Mouse (Mus musculus) macrophage (primary cell): ENCODE results near the gene Itga2. TPM values are rescaled to one million over a fixed set of nuclear protein-coding genes. Genes with fewer than 3 reads are reported as not detected.

Experiments
- H3K27ac ChIP-seq: fragments of 350-480 bp; formaldehyde crosslinking; 2 replicates; pipeline ENCODE4 v1.9.0; 2021
- H3K36me3 ChIP-seq: fragments of 350-480 bp; formaldehyde crosslinking; 2 replicates; pipeline ENCODE4 v1.9.0; 2021; ENCODE audit errors: inconsistent target
- H3K4me3 ChIP-seq: fragments of 350-480 bp; formaldehyde crosslinking; 2 replicates; pipeline ENCODE4 v1.9.0; 2021; ENCODE audit errors: inconsistent target
- H3K79me2 ChIP-seq: fragments of 350-480 bp; formaldehyde crosslinking; 2 replicates; pipeline ENCODE4 v1.9.0; 2021; ENCODE audit errors: inconsistent target
- WGBS: methylation state at CpG from one replicate; pipeline ENCODE4 v1.1.7; 2026; ENCODE audit warnings: inconsistent platforms; ENCODE audit not compliant: missing documents; 5-methylcytosine and 5-hydroxymethylcytosine counted together
- polyA plus RNA-seq: library from polyadenylated mRNA; stranded (reverse); fragments of 250-400 nt; gene quantifications from 3 replicates; pipeline ENCODE4 v1.2.4, GENCODE M21; 2018; ENCODE audit warnings: inconsistent platforms

Itga2 gene
- polyA plus RNA-seq, 1 experiment from 2014 or later: 0.09 TPM

DNA sequence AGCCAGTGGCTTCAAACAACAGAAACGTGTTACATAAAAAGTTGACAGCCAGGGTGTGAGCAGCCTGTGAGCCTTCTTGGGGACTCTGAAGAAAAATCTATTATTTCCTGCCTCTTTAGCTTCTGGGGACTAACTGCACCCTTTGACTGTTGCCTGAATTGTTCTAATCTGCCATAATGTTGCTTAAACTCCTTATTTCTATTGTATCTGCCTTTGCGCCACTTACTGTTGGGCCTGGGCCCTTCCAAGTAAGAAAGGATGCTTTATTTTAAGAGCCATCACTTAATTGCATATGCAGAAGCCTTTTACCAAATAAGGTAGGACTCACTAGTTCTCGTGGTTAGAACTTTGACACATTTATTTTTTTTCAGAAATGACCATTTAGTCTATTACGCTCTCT is 24.0 kb downstream of the Itga2 start:
- Histone ChIP-seq H3K79me2 (no peaks in the 10 kb centered on the region), H3K4me3 (no peak overlapping the region), H3K36me3 (no peaks in the 10 kb centered on the region), H3K27ac (no peak overlapping the region)
- WGBS: 87% methylated on average over 4 of the region's 4 CpGs

DNA sequence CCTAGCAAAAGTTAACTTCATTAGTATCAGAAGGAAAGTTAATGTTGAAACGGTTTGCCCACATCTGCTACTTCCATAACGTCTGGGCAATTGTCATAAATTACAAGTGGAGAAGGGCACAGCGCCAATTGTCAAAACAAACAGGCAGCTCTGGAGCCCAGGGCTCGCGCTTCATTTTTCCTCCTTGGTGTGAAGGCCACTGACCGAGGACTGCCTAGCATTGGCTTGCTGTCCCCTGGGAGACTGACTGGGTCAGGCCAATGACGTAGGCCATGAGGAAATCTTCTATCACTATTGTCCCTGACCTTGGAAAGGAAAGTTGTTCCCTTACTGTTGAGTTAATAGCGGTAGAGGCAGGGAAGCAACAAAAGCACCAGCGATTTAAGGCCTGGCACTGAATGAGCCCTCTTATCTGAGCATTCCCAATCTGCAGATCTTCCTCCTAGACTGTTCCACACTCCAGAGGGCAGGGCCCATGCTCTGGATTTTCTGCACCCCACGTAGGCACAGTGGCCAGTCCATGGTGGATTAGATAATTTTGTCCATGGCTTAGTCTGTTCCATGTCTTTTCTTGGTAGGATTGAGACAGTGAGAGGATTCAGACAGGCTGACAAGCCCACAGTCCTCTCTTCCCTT is 35.0 kb downstream of the Itga2 start:
- Histone ChIP-seq H3K36me3 (no peaks in the 10 kb centered on the region), H3K4me3 (no peak overlapping the region), H3K79me2 (no peaks in the 10 kb centered on the region), H3K27ac (no peak overlapping the region)
- WGBS: 69% methylated on average over 10 of the region's 10 CpGs

- Histone ChIP-seq H3K36me3 (no peaks in the 10 kb centered on the region), H3K79me2 (no peaks in the 10 kb centered on the region), H3K27ac (no peak overlapping the region), H3K4me3 (no peak overlapping the region)
- WGBS: 13% methylated on average over 7 of the region's 7 CpGs
These were observed 36.0 kb downstream of the Itga2 start for GRCm38 (mm10) chr13:114895896-114896295.

GRCm38 (mm10) chr13:114894718-114895117 is 37.2 kb downstream of the Itga2 start:
- Histone ChIP-seq H3K27ac (no peak overlapping the region), H3K4me3 (no peak overlapping the region), H3K36me3 (no peaks in the 10 kb centered on the region)

DNA sequence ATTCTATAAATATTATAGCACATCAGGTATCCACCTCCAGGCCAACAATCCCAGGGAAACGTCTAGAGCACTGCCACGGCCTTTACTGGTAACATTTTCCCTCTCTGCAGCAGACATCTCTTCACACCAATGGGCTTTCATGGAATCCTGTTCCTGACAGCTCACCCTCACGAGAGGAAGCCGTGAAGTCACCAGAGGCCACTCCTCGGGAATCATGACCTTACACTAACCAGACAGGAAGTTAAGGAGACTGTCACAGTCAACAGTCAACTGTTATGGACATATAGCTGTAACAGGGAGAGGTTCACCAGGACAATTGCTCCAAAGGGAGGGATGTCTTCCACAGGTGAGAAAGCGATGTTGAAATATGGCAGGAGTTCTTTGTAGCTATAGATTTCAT is 40.2 kb downstream of the Itga2 start:
- 85% methylated on average over 6 of the region's 6 CpGs for WGBS
- H3K79me2 ChIP-seq: no peaks in the 10 kb centered on the region
- H3K36me3 ChIP-seq: no peaks in the 10 kb centered on the region
- H3K27ac ChIP-seq: no peak overlapping the region
- no peak overlapping the region for H3K4me3 ChIP-seq

More at GRCm38 (mm10) chr13:114894718-114895117, 37.2 kb downstream of the Itga2 start:
- H3K79me2 ChIP-seq: no peaks in the 10 kb centered on the region

DNA sequence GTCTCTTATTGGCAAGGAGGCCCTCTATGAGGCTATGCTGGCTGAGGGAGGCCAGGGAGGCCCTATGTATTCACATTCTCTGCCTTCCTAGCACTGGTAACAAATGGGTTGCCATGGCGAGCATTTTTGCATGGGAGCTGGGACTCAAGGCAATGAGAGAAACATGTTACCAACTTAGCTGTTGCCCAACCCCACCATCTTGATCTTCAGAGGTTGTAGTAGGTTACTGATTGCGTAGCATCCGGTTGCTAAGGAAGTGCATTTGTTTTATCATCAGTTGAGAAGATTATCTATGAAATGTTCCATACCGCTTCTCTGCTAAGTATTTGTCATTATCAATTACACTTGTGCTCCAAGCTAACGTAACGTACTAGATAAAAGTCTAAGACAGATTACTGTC is 44.2 kb downstream of the Itga2 start:
- Histone ChIP-seq H3K79me2 (no peaks in the 10 kb centered on the region), H3K36me3 (no peaks in the 10 kb centered on the region), H3K27ac (peak overlapping the region; percentile 22), H3K4me3 (no peak overlapping the region)
- WGBS: 81% methylated on average over 6 of the region's 6 CpGs

GRCm38 (mm10) chr13:114887293-114887692 is 44.6 kb downstream of the Itga2 start:
- H3K4me3 ChIP-seq: no peak overlapping the region
- no peaks in the 10 kb centered on the region for H3K79me2 ChIP-seq
- H3K27ac ChIP-seq: peak overlapping the region; percentile 22
- H3K36me3 ChIP-seq: no peaks in the 10 kb centered on the region
- 57% methylated on average over 4 of the region's 4 CpGs for WGBS

DNA sequence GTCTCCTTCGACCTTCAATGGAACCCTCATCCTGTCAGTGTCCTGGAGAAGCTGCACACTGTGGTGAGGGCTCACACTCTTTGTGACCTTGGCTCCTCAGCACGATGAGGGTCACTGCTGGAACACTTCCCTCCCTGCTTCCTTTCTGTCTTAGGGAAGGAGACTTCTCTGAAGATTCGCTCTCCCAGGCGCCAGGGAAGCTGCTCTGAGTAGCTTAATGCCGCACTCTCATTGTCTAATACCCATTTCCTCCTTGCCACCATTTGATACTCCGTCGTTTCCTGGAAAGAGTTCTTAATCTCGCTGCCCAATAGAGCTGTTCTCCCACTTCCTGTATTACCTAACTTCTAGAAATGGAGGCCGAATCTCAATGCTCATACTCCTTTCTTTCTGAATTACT is 46.7 kb downstream of the Itga2 start:
- Histone ChIP-seq H3K36me3 (no peaks in the 10 kb centered on the region), H3K4me3 (no peak overlapping the region), H3K79me2 (no peaks in the 10 kb centered on the region), H3K27ac (no peak overlapping the region)
- WGBS: 45% methylated on average over 9 of the region's 9 CpGs

DNA sequence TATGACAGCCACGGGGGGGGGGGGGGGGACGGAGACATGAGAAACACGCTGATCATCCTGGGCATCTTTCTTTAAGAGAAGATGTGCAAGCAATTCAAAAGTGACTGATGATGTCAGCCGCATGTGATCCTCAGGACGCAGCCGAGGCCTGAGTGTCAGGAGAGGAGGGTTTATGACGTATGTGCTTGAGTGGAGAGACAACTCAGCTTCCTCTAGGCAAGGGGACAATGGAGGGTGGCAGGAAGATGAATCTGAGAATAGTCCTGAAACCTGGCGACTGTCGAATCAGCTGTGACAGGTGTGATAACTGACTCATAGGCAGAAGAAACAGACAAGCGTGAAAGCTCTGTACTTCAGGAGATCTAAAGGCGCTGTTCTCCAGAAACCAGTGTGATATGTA is 53.2 kb downstream of the Itga2 start:
- H3K27ac ChIP-seq: no peak overlapping the region
- H3K79me2 ChIP-seq: no peaks in the 10 kb centered on the region
- 92% methylated on average over 11 of the region's 11 CpGs for WGBS
- H3K4me3 ChIP-seq: no peak overlapping the region
- H3K36me3 ChIP-seq: no peaks in the 10 kb centered on the region

- H3K36me3 ChIP-seq: no peaks in the 10 kb centered on the region
- H3K79me2 ChIP-seq: no peaks in the 10 kb centered on the region
- no peak overlapping the region for H3K27ac ChIP-seq
- WGBS: 93% methylated on average over 2 of the region's 2 CpGs
- H3K4me3 ChIP-seq: no peak overlapping the region
These were observed 55.8 kb downstream of the Itga2 start for GRCm38 (mm10) chr13:114876005-114876520.

GRCm38 (mm10) chr13:114874738-114875137 is 57.2 kb downstream of the Itga2 start:
- Histone ChIP-seq H3K27ac (no peak overlapping the region), H3K36me3 (no peaks in the 10 kb centered on the region), H3K4me3 (no peak overlapping the region), H3K79me2 (no peaks in the 10 kb centered on the region)
- WGBS: 98% methylated on average over 6 of the region's 6 CpGs

DNA sequence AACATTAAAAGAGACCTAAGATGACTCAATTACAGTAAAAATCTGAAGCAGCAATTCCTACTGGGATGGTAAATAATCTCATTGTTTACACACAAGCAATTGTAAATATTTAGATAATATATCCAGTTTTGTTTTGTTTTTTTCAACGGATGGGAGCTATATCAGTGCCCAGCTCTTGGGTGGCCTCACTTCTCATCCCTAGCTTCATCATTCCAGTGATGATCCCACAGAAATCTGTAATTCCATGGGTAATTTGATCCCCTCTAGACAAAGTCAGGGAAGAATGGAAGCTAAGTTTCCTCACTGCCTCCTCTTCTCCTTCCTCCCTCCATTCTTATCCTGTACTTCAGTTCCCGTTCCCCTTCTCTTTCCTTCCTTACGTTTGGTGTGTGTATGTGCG is 74.4 kb downstream of the Itga2 start:
- Histone ChIP-seq H3K79me2 (no peaks in the 10 kb centered on the region), H3K27ac (no peak overlapping the region), H3K4me3 (no peak overlapping the region), H3K36me3 (no peaks in the 10 kb centered on the region)
- 87% methylated on average over 3 of the region's 4 CpGs for WGBS

- 82% methylated on average over 7 of the region's 7 CpGs for WGBS
- no peak overlapping the region for H3K27ac ChIP-seq
- H3K79me2 ChIP-seq: no peaks in the 10 kb centered on the region
- H3K36me3 ChIP-seq: no peaks in the 10 kb centered on the region
- no peak overlapping the region for H3K4me3 ChIP-seq
These were observed 75.7 kb downstream of the Itga2 start for GRCm38 (mm10) chr13:114856269-114856627.

GRCm38 (mm10) chr13:114855573-114856268 is 76.2 kb downstream of the Itga2 start:
- H3K27ac ChIP-seq: no peak overlapping the region
- no peaks in the 10 kb centered on the region for H3K79me2 ChIP-seq
- 85% methylated on average over 14 of the region's 15 CpGs for WGBS
- no peaks in the 10 kb centered on the region for H3K36me3 ChIP-seq
- no peak overlapping the region for H3K4me3 ChIP-seq

GRCm38 (mm10) chr13:114854428-114854827 is 77.5 kb downstream of the Itga2 start:
- no peak overlapping the region for H3K27ac ChIP-seq
- WGBS: 95% methylated on average over 3 of the region's 3 CpGs
- no peaks in the 10 kb centered on the region for H3K36me3 ChIP-seq

More at GRCm38 (mm10) chr13:114854428-114854827, 77.5 kb downstream of the Itga2 start:
- no peaks in the 10 kb centered on the region for H3K79me2 ChIP-seq
- H3K4me3 ChIP-seq: no peak overlapping the region
